Mouse (Mus musculus): ENCODE data around the gene Gm5169. TPM values are rescaled to one million over a fixed set of nuclear protein-coding genes. Genes with fewer than 3 reads are reported as not detected.
"Not testable (repeated sequence)": the region's sequence is repeated elsewhere in the genome, so short reads cannot be mapped to it uniquely, and the experiment has no call there.

Gm5169 gene
- total RNA-seq (2021): not detected
- long read RNA-seq, experiment 1: 0 reads
- long read RNA-seq, experiment 2: 0 reads

DNA sequence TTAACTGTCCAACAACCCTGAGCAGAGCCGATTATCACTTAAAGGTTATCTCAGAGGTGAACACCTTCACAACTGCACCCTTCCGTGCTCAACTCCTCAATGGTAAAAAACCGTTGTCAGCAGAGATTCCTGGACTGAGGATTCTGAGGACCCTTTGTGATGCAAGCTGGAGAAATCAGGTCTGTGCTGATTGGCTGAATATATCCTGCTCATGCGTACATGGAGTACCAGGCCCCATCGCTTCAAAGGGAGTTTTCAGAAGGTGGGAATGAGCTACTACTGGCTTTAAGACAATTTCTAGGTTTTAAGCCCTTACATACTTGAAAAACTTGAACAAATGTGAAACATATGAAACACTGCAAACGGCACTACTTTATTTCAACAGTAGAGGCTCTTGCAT is at the start of gene Gm5169:
Gm5169 (minus strand) TSS at position 101 of the 400 bp plus-strand sequence.
- not testable (repeated sequence) for DNase-seq

DNA sequence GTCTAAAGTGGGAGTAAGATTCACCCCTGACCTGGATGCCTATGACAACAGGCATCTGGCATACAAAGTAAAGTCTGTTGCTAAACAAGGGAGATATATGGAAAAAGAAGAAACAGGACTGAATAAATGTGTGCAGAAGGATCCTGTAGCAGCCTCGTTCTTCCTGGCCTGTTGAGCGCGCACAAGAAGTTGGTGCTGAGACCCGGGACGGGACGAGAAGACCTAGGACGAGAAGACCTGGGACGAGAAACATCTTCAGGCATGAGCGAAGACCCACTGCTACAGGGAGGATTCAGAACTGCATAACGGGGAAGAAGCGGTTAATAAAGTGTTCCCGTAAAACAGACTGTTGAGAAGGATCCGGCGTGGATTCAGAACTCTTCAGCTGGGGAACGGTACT is 46.2 kb upstream of the Gm5169 start:
- not testable (repeated sequence) for DNase-seq

All from gastrocnemius, postnatal 10 days (tissue).